In genomic region chr8:21594408-21594807, GRCm38 (mm10) we compare ENCODE assay signal across 11 mouse cellular contexts. TPM values are rescaled to one million over a fixed set of nuclear protein-coding genes. Genes with fewer than 3 reads are reported as not detected.
DNase-seq lines count a peak whose midpoint lies in the region; ATAC-seq and TF ChIP-seq lines count a peak whose summit lies in the region.
"Not testable (repeated sequence)": the region's sequence is repeated elsewhere in the genome, so short reads cannot be mapped to it uniquely, and the experiment has no call there.
"Had no signal": no experiment of that assay in that cellular context is flagged by ENCODE, and none has a peak within 500 bp of the region (broad histone marks: within the 10 kb centered on the region; RNA-seq: fewer than 3 reads in every experiment).

Gm7861 (minus strand) TSS chr8:21594508.

- H3K4me3 ChIP-seq in intestine, embryonic 15.5 days (replicated peaks); intestine, embryonic 16.5 days (ENCODE audit: low read length); small intestine, adult 2 months (ENCODE audit: low read depth, low read length): not testable (repeated sequence)

- not testable (repeated sequence) for H3K4me1 ChIP-seq in intestine, embryonic 15.5 days (replicated peaks); intestine, embryonic 16.5 days (ENCODE audit: control insufficient read depth, insufficient read depth, low read length); small intestine, adult 2 months (ENCODE audit: control insufficient read depth, insufficient read depth, insufficient read length, low read length)

- H3K27me3 ChIP-seq in intestine, embryonic 15.5 days (replicated peaks); intestine, embryonic 16.5 days (replicated peaks; ENCODE audit: control insufficient read depth, insufficient read depth, low read length); small intestine, adult 2 months (ENCODE audit: control insufficient read depth, insufficient read depth, low read length): not testable (repeated sequence)

- not testable (repeated sequence) for TF ChIP-seq POLR2A in small intestine, adult 2 months (IDR thresholded peaks at IDR 0.05; ENCODE audit: low read depth, low read length)

- not testable (repeated sequence) for ATAC-seq in intestine, embryonic 15.5 days; intestine, embryonic 16.5 days

- not testable (repeated sequence) for H3K4me2 ChIP-seq in intestine, embryonic 15.5 days (replicated peaks); intestine, embryonic 16.5 days (ENCODE audit: low read depth, low read length)

- DNase-seq in large intestine, adult 2 months (ENCODE audit: low read depth, low spot score), result not testable (repeated sequence)

- not testable (repeated sequence) for H3K9ac ChIP-seq in intestine, embryonic 15.5 days; intestine, embryonic 16.5 days (ENCODE audit: low read depth, low read length)

- H3K9me3 ChIP-seq in intestine, embryonic 15.5 days; intestine, embryonic 16.5 days (ENCODE audit: control insufficient read depth, low read length): not testable (repeated sequence)

- H3K27ac ChIP-seq in intestine, embryonic 15.5 days; intestine, embryonic 16.5 days (ENCODE audit: low read length); small intestine, adult 2 months (ENCODE audit: insufficient read depth, low read depth, low read length): not testable (repeated sequence)

- TF ChIP-seq CTCF in small intestine, adult 2 months (IDR thresholded peaks at IDR 0.05; ENCODE audit: extremely low read depth, insufficient read length, insufficient replicate concordance, low read depth, low read length), result not testable (repeated sequence)

- WGBS in intestine, embryonic 15.5 days, result no CpG with 5 or more reads among the region's 1 CpGs
- no CpG with 5 or more reads among the region's 1 CpGs for WGBS in intestine, embryonic 16.5 days
- no CpG with 5 or more reads among the region's 1 CpGs for WGBS in large intestine, adult 2 months
- no CpG with 5 or more reads among the region's 1 CpGs for WGBS in small intestine, adult 2 months

- not testable (repeated sequence) for H3K36me3 ChIP-seq in intestine, embryonic 15.5 days; intestine, embryonic 16.5 days (ENCODE audit: control insufficient read depth, insufficient read depth, low read length); small intestine, adult 2 months (ENCODE audit: control insufficient read depth, insufficient read depth, low read length)

RNA-seq across cellular contexts. Expression of gene Gm7861, which starts in this region (rescaled TPM):
- polyA plus RNA-seq in intestine, embryonic 15.5 days (2015; fragmentation: Nextera tagmentation; extraction: Ambion mirVana), result 7.3 and 13.0 TPM in 2 replicates
- polyA plus RNA-seq in intestine, embryonic 16.5 days (2015; fragmentation: Nextera tagmentation; extraction: Ambion mirVana), result 11.5 and 21.0 TPM in 2 replicates
- 7,316 TPM in 1 of 2 replicates, not detected in the other for polyA plus RNA-seq in large intestine, adult 2 months (2012; rRNA removed)
- polyA plus RNA-seq in small intestine, adult 2 months (2012; rRNA removed), result 186 and 2,595 TPM in 2 replicates
- polyA plus RNA-seq: activated CD4-positive, CD25-positive, alpha-beta regulatory T cell, adult 4 months; adrenal gland, adult 2 months; brain, embryonic 14.5 days; C2C12; CD4-positive, CD25-positive, alpha-beta regulatory T cell, adult 4 months; G1E; Patski had no signal
